Mouse (Mus musculus) small intestine, adult 2 months (tissue): ENCODE results near the gene 4930452B06Rik. TPM values are rescaled to one million over a fixed set of nuclear protein-coding genes. Genes with fewer than 3 reads are reported as not detected.
"Not testable (repeated sequence)": the region's sequence is repeated elsewhere in the genome, so short reads cannot be mapped to it uniquely, and the experiment has no call there.

Source experiments
- H3K27ac ChIP-seq: fragments of 200-500 bp; 2 replicates; pipeline ENCODE4 v1.5.1; 2012; ENCODE audit warnings: low read depth, low read length, control low read depth, inconsistent platforms; ENCODE audit not compliant: insufficient read depth
- H3K27me3 ChIP-seq: fragments of 200-500 bp; 2 replicates; pipeline ENCODE4 v1.6.1; 2012; ENCODE audit warnings: mild to moderate bottlenecking, moderate library complexity, low read length, inconsistent platforms; ENCODE audit not compliant: control insufficient read depth, insufficient read depth
- H3K36me3 ChIP-seq: fragments of 200-500 bp; 2 replicates; pipeline ENCODE4 v1.6.1; 2012; ENCODE audit warnings: mild to moderate bottlenecking, low read length, control low read depth, inconsistent platforms; ENCODE audit not compliant: control insufficient read depth, insufficient read depth
- H3K4me1 ChIP-seq: fragments of 200-500 bp; 2 replicates; pipeline ENCODE4 v1.6.1; 2012; ENCODE audit warnings: low read length, inconsistent platforms, mixed read lengths; ENCODE audit not compliant: control insufficient read depth, insufficient read depth, insufficient read length
- H3K4me3 ChIP-seq: fragments of 200-500 bp; 2 replicates; pipeline ENCODE4 v1.5.1; 2012; ENCODE audit warnings: low read depth, mild to moderate bottlenecking, control low read depth, inconsistent platforms, low read length, moderate library complexity
- CTCF ChIP-seq: fragments of 200-500 bp; IDR thresholded peaks from 2 replicates; pipeline ENCODE4 v1.5.1; 2012; ENCODE audit warnings: low read depth, mild to moderate bottlenecking, control low read depth, inconsistent platforms, low read length, moderate library complexity, mixed read lengths; ENCODE audit not compliant: insufficient replicate concordance, insufficient read length; ENCODE audit errors: extremely low read depth
- POLR2A ChIP-seq: fragments of 200-500 bp; IDR thresholded peaks from 2 replicates; pipeline ENCODE4 v1.6.1; 2012; ENCODE audit warnings: low read depth, mild to moderate bottlenecking, control low read depth, inconsistent platforms, low read length, moderate library complexity
- WGBS: fragments of 180-500 bp; shearing (Covaris S2); methylation state at CpG from one replicate; pipeline ENCODE4 v1.1.7; 2018; 5-methylcytosine and 5-hydroxymethylcytosine counted together
- polyA plus RNA-seq: library from polyadenylated mRNA; depleted of rRNA; stranded (reverse); fragments of >200 nt; gene quantifications from 2 replicates; pipeline ENCODE4 v1.2.3, GENCODE M21; 2012

4930452B06Rik gene
- polyA plus RNA-seq, 1 experiment: 0.06 TPM

GRCm38 (mm10) chr14:8641650-8642279 is 24.3 kb downstream of the 4930452B06Rik start:
- Histone ChIP-seq H3K27me3 (no peaks in the 10 kb centered on the region), H3K27ac (no peak overlapping the region), H3K4me1 (no peaks in the 10 kb centered on the region), H3K4me3 (no peak overlapping the region), H3K36me3 (no peaks in the 10 kb centered on the region)
- 72% methylated on average over 9 of the region's 9 CpGs for WGBS
- no peak for TF ChIP-seq CTCF
- no peak for TF ChIP-seq POLR2A

DNA sequence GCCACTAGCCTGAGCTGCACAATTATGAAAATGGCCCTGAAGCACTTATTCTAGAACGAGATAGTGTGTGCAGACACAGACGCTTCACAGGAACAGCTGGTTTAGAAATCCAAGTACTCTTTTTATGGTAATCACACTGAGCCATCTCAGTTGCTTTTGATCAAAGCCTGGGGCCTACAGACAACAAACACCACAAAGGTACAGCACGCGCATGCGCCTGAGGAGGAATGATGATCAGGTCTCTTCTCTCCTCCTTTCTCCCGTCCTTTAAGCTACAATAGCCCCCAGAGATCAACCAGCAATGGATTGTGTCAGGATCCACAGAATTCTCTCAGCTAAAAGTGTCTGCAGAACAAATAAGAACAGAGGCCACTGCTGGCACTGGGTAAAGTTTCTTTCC is 33.8 kb downstream of the 4930452B06Rik start:
- Histone ChIP-seq H3K27me3 (no peaks in the 10 kb centered on the region), H3K36me3 (no peaks in the 10 kb centered on the region), H3K27ac (no peak overlapping the region), H3K4me1 (no peaks in the 10 kb centered on the region), H3K4me3 (no peak overlapping the region)
- 80% methylated on average over 6 of the region's 6 CpGs for WGBS
- no peak for TF ChIP-seq CTCF
- no peak for TF ChIP-seq POLR2A

DNA sequence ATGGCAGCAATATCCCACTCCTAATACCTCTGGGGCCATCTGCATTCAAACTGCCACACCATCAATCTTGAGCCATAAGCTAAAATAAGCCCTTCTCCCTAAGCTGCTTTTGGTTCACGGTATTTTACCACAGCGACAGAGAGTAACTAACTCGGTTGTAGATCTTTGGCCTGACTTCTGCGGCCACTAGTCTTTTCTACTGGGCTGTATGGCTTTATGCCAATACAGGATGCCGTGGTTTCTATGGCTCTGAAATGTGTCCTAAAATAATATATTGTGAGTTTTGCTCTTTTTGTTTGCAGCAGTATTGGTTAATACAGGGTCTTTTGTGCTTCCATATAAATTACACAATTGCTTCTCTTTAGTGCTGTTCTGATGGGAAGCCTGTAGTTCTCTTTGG is 37.6 kb downstream of the 4930452B06Rik start:
- Histone ChIP-seq H3K27me3 (no peaks in the 10 kb centered on the region), H3K4me3 (no peak overlapping the region), H3K27ac (no peak overlapping the region), H3K4me1 (no peaks in the 10 kb centered on the region), H3K36me3 (no peaks in the 10 kb centered on the region)
- TF ChIP-seq POLR2A (no peak), CTCF (no peak)
- 83% methylated on average over 5 of the region's 5 CpGs for WGBS

DNA sequence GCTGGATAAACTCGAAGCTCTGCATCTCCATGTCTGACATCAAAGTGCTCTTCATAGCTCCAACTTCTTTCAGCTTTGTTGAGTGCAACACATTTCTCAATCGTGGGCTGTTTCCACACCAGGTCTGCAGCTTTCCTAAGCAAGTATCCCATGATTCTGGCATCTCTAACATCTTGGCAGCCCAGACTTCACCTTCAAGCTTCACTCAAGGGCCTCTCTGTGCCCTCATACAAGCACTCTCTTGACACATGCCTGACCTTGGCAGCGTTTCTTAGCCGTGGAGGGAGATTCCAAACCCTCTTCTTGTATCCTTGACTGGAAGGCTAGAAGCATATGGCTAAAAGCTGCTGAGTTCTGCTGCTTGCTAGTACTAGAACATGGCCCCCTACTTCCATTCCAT is 38.6 kb downstream of the 4930452B06Rik start:
- Histone ChIP-seq H3K27ac (no peak overlapping the region), H3K27me3 (no peaks in the 10 kb centered on the region), H3K36me3 (no peaks in the 10 kb centered on the region), H3K4me3 (no peak overlapping the region), H3K4me1 (no peaks in the 10 kb centered on the region)
- TF ChIP-seq POLR2A (no peak), CTCF (no peak)
- 76% methylated on average over 4 of the region's 4 CpGs for WGBS

DNA sequence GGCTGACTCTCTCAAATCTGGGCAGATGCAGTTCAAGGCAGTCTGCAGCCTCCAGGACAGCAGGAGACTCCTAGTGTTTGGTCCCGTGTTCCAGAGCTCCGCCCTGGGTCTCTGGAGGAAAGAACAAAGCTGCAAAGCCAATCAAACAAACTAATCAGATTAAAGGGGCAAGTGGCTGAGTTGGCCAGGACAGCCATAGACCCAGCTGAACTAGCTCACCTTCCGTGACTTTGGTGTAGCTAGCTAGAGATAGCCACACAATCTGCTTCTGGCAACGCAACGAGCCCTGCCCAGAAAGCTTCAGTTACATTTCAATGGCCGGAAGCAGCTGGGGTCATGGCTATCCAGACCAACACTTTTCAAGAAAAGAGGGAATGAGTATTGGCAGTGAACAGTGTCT is 44.9 kb downstream of the 4930452B06Rik start:
- WGBS: 36% methylated on average over 6 of the region's 6 CpGs
- no peak overlapping the region for H3K27ac ChIP-seq
- H3K36me3 ChIP-seq: no peaks in the 10 kb centered on the region
- no peaks in the 10 kb centered on the region for H3K4me1 ChIP-seq
- TF ChIP-seq POLR2A (no peak), CTCF (no peak)
- H3K27me3 ChIP-seq: no peaks in the 10 kb centered on the region
- H3K4me3 ChIP-seq: no peak overlapping the region

DNA sequence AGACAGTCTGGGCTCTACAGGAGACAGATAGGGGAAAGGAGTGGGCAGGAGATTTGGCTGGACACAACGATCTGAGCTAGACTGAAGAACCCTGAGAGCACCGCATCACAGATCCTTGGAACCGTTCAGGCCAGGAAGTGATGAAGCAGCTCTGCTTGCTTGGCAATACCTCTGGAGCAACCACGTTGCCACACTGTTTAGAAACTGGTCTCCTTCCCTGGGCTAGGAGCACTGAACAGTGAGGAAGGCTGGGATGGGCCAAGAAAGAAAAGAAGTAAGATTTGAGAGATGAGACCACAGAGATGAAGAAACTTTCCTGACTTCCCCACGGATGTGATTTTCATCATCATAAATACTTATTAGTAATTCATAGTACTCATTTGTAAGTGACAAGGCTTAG is 45.5 kb downstream of the 4930452B06Rik start:
- no peak overlapping the region for H3K4me3 ChIP-seq
- no peaks in the 10 kb centered on the region for H3K36me3 ChIP-seq
- WGBS: 74% methylated on average over 5 of the region's 5 CpGs
- TF ChIP-seq POLR2A (no peak), CTCF (no peak)
- H3K27me3 ChIP-seq: no peaks in the 10 kb centered on the region
- no peaks in the 10 kb centered on the region for H3K4me1 ChIP-seq
- no peak overlapping the region for H3K27ac ChIP-seq

DNA sequence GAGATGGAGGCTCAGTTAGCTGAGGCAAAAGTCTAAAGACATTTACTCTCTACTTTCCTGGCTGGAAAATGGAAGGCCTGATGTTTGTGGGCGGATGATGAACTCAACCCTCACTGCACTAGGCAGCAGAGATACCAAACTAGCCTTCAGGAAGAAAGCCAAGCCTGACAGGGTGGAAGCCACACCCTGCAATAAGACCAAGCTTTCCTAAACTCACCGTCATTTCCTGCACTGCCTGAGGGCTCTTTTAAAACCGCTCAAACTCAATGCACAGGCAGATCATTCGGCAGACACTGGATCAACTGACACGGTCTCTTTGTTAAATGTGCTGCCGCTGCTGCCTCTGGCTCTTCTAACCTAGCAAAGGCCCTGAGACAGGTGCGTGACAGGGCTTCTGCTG is 50.4 kb downstream of the 4930452B06Rik start:
- no peaks in the 10 kb centered on the region for H3K36me3 ChIP-seq
- WGBS: 59% methylated on average over 7 of the region's 7 CpGs
- H3K4me1 ChIP-seq: no peaks in the 10 kb centered on the region
- TF ChIP-seq POLR2A (no peak), CTCF (no peak)
- H3K27ac ChIP-seq: no peak overlapping the region
- H3K4me3 ChIP-seq: no peak overlapping the region
- H3K27me3 ChIP-seq: no peaks in the 10 kb centered on the region

DNA sequence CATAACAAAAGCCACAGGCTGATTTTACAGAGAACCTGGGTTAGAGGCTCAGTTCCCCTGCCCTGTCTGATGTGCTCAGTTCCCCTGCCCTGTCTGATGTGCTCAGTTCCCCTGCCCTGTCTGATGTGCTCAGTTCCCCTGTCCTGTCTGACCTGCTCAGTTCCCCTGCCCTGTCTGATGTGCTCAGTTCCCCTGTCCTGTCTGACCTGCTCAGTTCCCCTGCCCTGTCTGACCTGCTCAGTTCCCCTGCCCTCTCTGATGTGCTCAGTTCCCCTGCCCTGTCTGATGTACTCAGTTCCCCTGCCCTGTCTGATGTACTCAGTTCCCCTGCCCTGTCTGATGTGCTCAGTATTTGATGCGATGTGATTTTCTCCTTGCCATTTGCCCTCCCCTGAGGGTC is 51.6 kb downstream of the 4930452B06Rik start:
- 79% methylated on average over 1 of the region's 1 CpGs for WGBS
- not testable (repeated sequence) for H3K27me3 ChIP-seq, H3K36me3 ChIP-seq, H3K4me3 ChIP-seq, H3K4me1 ChIP-seq, H3K27ac ChIP-seq
